Mouse (Mus musculus): ENCODE data around the gene Slc4a4.

Gene Slc4a4

GRCm38 (mm10) chr5:88917221-88917620, 30.6 kb downstream of the Slc4a4 start:
- DNase-seq (ENCODE audit: low spot score): no peak

- no peak for DNase-seq (ENCODE audit: low spot score)
Observed at GRCm38 (mm10) chr5:88917630-88918029, 31.0 kb downstream of the Slc4a4 start.

GRCm38 (mm10) chr5:88918538-88918937, 31.9 kb downstream of the Slc4a4 start:
- DNase-seq (ENCODE audit: low spot score): no peak

GRCm38 (mm10) chr5:88925576-88925975, 39.0 kb downstream of the Slc4a4 start:
- DNase-seq (ENCODE audit: low spot score): no peak

GRCm38 (mm10) chr5:88928201-88928916, 41.7 kb downstream of the Slc4a4 start:
- DNase-seq (ENCODE audit: low spot score): no peak

GRCm38 (mm10) chr5:88929392-88930094, 42.9 kb downstream of the Slc4a4 start:
- no peak for DNase-seq (ENCODE audit: low spot score)

- DNase-seq (ENCODE audit: low spot score): no peak
Observed at GRCm38 (mm10) chr5:88930129-88930528, 43.5 kb downstream of the Slc4a4 start.

- no peak for DNase-seq (ENCODE audit: low spot score)
Observed at GRCm38 (mm10) chr5:88930611-88931010, 44.0 kb downstream of the Slc4a4 start.

GRCm38 (mm10) chr5:88931176-88931575, 44.6 kb downstream of the Slc4a4 start:
- DNase-seq (ENCODE audit: low spot score): no peak

- no peak for DNase-seq (ENCODE audit: low spot score)
Observed at GRCm38 (mm10) chr5:88933454-88933853, 46.8 kb downstream of the Slc4a4 start.

GRCm38 (mm10) chr5:88933946-88934345, 47.3 kb downstream of the Slc4a4 start:
- DNase-seq (ENCODE audit: low spot score): no peak

GRCm38 (mm10) chr5:88938208-88938607, 51.6 kb downstream of the Slc4a4 start:
- no peak for DNase-seq (ENCODE audit: low spot score)

- DNase-seq (ENCODE audit: low spot score): no peak
Observed at GRCm38 (mm10) chr5:88939151-88939550, 52.5 kb downstream of the Slc4a4 start.

GRCm38 (mm10) chr5:88939782-88940181, 53.2 kb downstream of the Slc4a4 start:
- no peak for DNase-seq (ENCODE audit: low spot score)

- no peak for DNase-seq (ENCODE audit: low spot score)
Observed at GRCm38 (mm10) chr5:88941905-88942304, 55.3 kb downstream of the Slc4a4 start.

GRCm38 (mm10) chr5:88945661-88946339, 59.2 kb downstream of the Slc4a4 start:
- no peak for DNase-seq (ENCODE audit: low spot score)

- DNase-seq (ENCODE audit: low spot score): no peak
Observed at GRCm38 (mm10) chr5:88950337-88950736, 63.7 kb downstream of the Slc4a4 start.

GRCm38 (mm10) chr5:88952757-88953577, 66.3 kb downstream of the Slc4a4 start:
- no peak for DNase-seq (ENCODE audit: low spot score)

GRCm38 (mm10) chr5:88957735-88958134, 71.1 kb downstream of the Slc4a4 start:
- DNase-seq (ENCODE audit: low spot score): no peak

GRCm38 (mm10) chr5:88958966-88959365, 72.3 kb downstream of the Slc4a4 start:
- DNase-seq (ENCODE audit: low spot score): no peak

- DNase-seq (ENCODE audit: low spot score): no peak
Observed at GRCm38 (mm10) chr5:88959412-88959811, 72.8 kb downstream of the Slc4a4 start.
